Mouse (Mus musculus) kidney, embryonic 14.5 days (tissue): Measurements from ENCODE around the gene Spata31d1c. TPM values are rescaled to one million over a fixed set of nuclear protein-coding genes. Genes with fewer than 3 reads are reported as not detected.

Experiments
- polyA plus RNA-seq: library from polyadenylated mRNA; unstranded; fragments of >200 nt; fragmentation: Nextera tagmentation; extraction: Ambion mirVana; gene quantifications from 2 replicates; pipeline ENCODE4 v1.2.1, GENCODE M21; 2014

The Spata31d1c gene
- polyA plus RNA-seq, 1 experiment from 2014 or later: not detected

Other genes starting within 250 kb of the Spata31d1c start
- gene Cntnap3, start 129.1 kb upstream of the Spata31d1c start, polyA plus RNA-seq: 0.07 TPM in 2 replicates
- not detected in 2 replicates for gene Spata31, start 115.7 kb upstream of the Spata31d1c start, polyA plus RNA-seq
- gene Prss47, start 19.7 kb downstream of the Spata31d1c start, polyA plus RNA-seq: not detected in 2 replicates
- 37.9 and 50.3 TPM in 2 replicates for gene Mfsd14b, start 79.9 kb downstream of the Spata31d1c start, polyA plus RNA-seq
- gene Olfr465-ps1, start 105.0 kb downstream of the Spata31d1c start, polyA plus RNA-seq: not detected in 2 replicates
- not detected in 2 replicates for gene Olfr466, start 117.2 kb downstream of the Spata31d1c start, polyA plus RNA-seq
- 0.24 TPM in 1 of 2 replicates, not detected in the other for gene Nlrp4f, start 172.9 kb downstream of the Spata31d1c start, polyA plus RNA-seq
- gene Gm10775, start 226.5 kb downstream of the Spata31d1c start, polyA plus RNA-seq: not detected in 2 replicates
- gene Zfp369, start 245.8 kb downstream of the Spata31d1c start, polyA plus RNA-seq: 15.3 and 17.6 TPM in 2 replicates